13 mouse cellular contexts compared by ENCODE assay signal in the genomic region with DNA sequence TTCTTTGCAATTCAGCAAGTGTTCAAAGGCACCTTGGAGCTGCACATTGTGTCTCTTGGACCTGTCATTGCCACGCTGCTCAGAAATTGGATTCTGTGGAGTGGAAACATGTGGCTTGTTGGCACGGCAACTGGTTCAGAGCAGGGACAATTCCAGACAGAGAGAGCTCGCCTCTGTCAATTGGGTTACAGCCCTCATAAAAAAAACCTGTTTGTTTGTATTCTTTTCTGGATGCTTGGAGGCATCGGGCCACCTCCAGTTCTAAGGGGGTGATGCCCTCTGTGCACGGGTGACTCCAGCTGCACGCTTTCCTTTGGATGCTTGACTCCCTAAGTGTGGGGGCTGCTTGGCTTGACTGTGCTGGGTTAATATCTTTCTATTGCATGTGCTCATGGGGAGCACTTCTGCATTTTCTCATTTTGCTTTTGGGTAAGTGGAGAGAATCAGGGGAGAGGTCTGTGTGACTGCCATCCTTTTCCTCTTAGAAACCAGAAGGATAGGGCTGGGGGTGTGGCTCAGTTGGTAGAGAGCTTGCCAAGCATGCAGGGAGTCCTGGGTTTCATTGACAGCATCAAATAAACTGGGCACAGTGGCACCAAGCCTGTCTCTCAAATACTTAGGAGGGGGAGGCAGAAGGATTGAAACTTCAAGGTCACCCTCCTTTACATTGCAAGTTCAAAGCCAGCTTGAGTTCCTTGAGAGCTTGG.
DNase-seq lines count a peak whose midpoint lies in the region; ATAC-seq and TF ChIP-seq lines count a peak whose summit lies in the region.
"Had no signal": no experiment of that assay in that cellular context is flagged by ENCODE, and none has a peak within 500 bp of the region (broad histone marks: within the 10 kb centered on the region; RNA-seq: fewer than 3 reads in every experiment).

No protein-coding gene starts in this region.

- H3K4me2 ChIP-seq in kidney, postnatal 0 days (ENCODE audit: low read length): no peak overlapping the region
- H3K4me2 ChIP-seq in neural tube, embryonic 11.5 days (ENCODE audit: low read depth): no peak overlapping the region
- H3K4me2 ChIP-seq in neural tube, embryonic 15.5 days: no peak overlapping the region
- no peak overlapping the region for H3K4me2 ChIP-seq in midbrain, postnatal 0 days (ENCODE audit: low read depth, low read length, poor library complexity, severe bottlenecking)
- H3K4me2 ChIP-seq: embryonic facial prominence, embryonic 15.5 days; hindbrain, embryonic 13.5 days; limb, embryonic 13.5 days; stomach, embryonic 15.5 days had no signal

- H3K4me1 ChIP-seq in kidney, postnatal 0 days (replicated peaks; ENCODE audit: insufficient read depth, low read length): no peaks in the 10 kb centered on the region
- no peaks in the 10 kb centered on the region for H3K4me1 ChIP-seq in neural tube, embryonic 11.5 days (ENCODE audit: control insufficient read depth, insufficient read depth, low read length)
- H3K4me1 ChIP-seq in neural tube, embryonic 15.5 days: peaks cover 5% of the 10 kb centered on the region; the same call in 1 of the 2 replicates
- no peaks in the 10 kb centered on the region for H3K4me1 ChIP-seq in midbrain, postnatal 0 days (ENCODE audit: insufficient read depth, low read length)
- H3K4me1 ChIP-seq: limb, embryonic 13.5 days; megakaryocyte, embryonic 14.5 days; stomach, embryonic 15.5 days had no signal

- H3K36me3 ChIP-seq in kidney, postnatal 0 days (ENCODE audit: insufficient read depth, low read length): no peaks in the 10 kb centered on the region
- no peaks in the 10 kb centered on the region for H3K36me3 ChIP-seq in neural tube, embryonic 11.5 days (ENCODE audit: control insufficient read depth, insufficient read depth, low read length)
- no peaks in the 10 kb centered on the region for H3K36me3 ChIP-seq in neural tube, embryonic 15.5 days
- no peaks in the 10 kb centered on the region for H3K36me3 ChIP-seq in midbrain, postnatal 0 days (ENCODE audit: insufficient read depth, low read length)
- H3K36me3 ChIP-seq: embryonic facial prominence, embryonic 15.5 days; hindbrain, embryonic 13.5 days; limb, embryonic 13.5 days; stomach, embryonic 15.5 days had no signal

- H3K27ac ChIP-seq in kidney, postnatal 0 days: no peak overlapping the region
- H3K27ac ChIP-seq in neural tube, embryonic 11.5 days (ENCODE audit: low read depth, low read length): no peak overlapping the region
- no peak overlapping the region for H3K27ac ChIP-seq in neural tube, embryonic 15.5 days (replicated peaks)
- H3K27ac ChIP-seq in midbrain, postnatal 0 days (ENCODE audit: low read depth, low read length): no peak overlapping the region
- H3K27ac ChIP-seq: embryonic facial prominence, embryonic 15.5 days; hindbrain, embryonic 13.5 days; limb, embryonic 13.5 days; stomach, embryonic 15.5 days had no signal

- WGBS in kidney, postnatal 0 days: 15% methylated on average over 6 of the region's 6 CpGs
- WGBS in neural tube, embryonic 11.5 days: 21% methylated on average over 6 of the region's 6 CpGs
- 15% methylated on average over 6 of the region's 6 CpGs for WGBS in neural tube, embryonic 15.5 days
- WGBS in midbrain, postnatal 0 days: 15% methylated on average over 6 of the region's 6 CpGs

- peak; percentile 8 for DNase-seq in cerebellum, adult 11-12 months
- no peak for DNase-seq in cerebellum, adult 9-10 months
- peak; percentile 68 for DNase-seq in kidney, postnatal 0 days (ENCODE audit: low spot score)
- no peak for DNase-seq in kidney, adult 9 months
- peak; percentile 23 for DNase-seq in neural tube, embryonic 11.5 days (ENCODE audit: low spot score)
- peak; percentile 65 for DNase-seq in midbrain, postnatal 0 days (ENCODE audit: low spot score)
- DNase-seq in T-cell, adult 2 months (ENCODE audit: low spot score): no peak

- ATAC-seq in kidney, postnatal 0 days (replicated peaks; ENCODE audit: low FRiP score, low read depth): no peak
- ATAC-seq in neural tube, embryonic 11.5 days (ENCODE audit: insufficient read depth, low FRiP score, low TSS enrichment): no peak
- ATAC-seq in neural tube, embryonic 15.5 days (ENCODE audit: low FRiP score): no peak
- no peak for ATAC-seq in midbrain, postnatal 0 days (ENCODE audit: low FRiP score)

- H3K9me3 ChIP-seq in kidney, postnatal 0 days (replicated peaks; ENCODE audit: low read length): no peaks in the 10 kb centered on the region
- H3K9me3 ChIP-seq in neural tube, embryonic 11.5 days (ENCODE audit: control insufficient read depth, low read length): no peaks in the 10 kb centered on the region
- H3K9me3 ChIP-seq in neural tube, embryonic 15.5 days (replicated peaks): no peaks in the 10 kb centered on the region
- no peaks in the 10 kb centered on the region for H3K9me3 ChIP-seq in midbrain, postnatal 0 days (ENCODE audit: low read length)
- H3K9me3 ChIP-seq: embryonic facial prominence, embryonic 15.5 days; hindbrain, embryonic 13.5 days; limb, embryonic 13.5 days; stomach, embryonic 15.5 days had no signal

- H3K9ac ChIP-seq in kidney, postnatal 0 days (ENCODE audit: low read depth, low read length): no peak overlapping the region
- H3K9ac ChIP-seq in neural tube, embryonic 11.5 days (ENCODE audit: low read length): no peak overlapping the region
- H3K9ac ChIP-seq in neural tube, embryonic 15.5 days (replicated peaks): no peak overlapping the region
- H3K9ac ChIP-seq in midbrain, postnatal 0 days (replicated peaks; ENCODE audit: low read length, poor library complexity, severe bottlenecking): no peak overlapping the region
- H3K9ac ChIP-seq: embryonic facial prominence, embryonic 15.5 days; hindbrain, embryonic 13.5 days; limb, embryonic 13.5 days; stomach, embryonic 15.5 days had no signal

- TF ChIP-seq CTCF in kidney, postnatal 0 days (IDR thresholded peaks at IDR 0.05; ENCODE audit: low read depth): no peak
- TF ChIP-seq CTCF in midbrain, postnatal 0 days (IDR thresholded peaks at IDR 0.05): no peak

- H3K27me3 ChIP-seq in kidney, postnatal 0 days (ENCODE audit: insufficient read depth, low read length): no peaks in the 10 kb centered on the region
- H3K27me3 ChIP-seq in neural tube, embryonic 11.5 days (ENCODE audit: control insufficient read depth, insufficient read depth, low read length): no peaks in the 10 kb centered on the region
- no peaks in the 10 kb centered on the region for H3K27me3 ChIP-seq in neural tube, embryonic 15.5 days (replicated peaks)
- H3K27me3 ChIP-seq in midbrain, postnatal 0 days (ENCODE audit: insufficient read depth, low read length): no peaks in the 10 kb centered on the region
- H3K27me3 ChIP-seq: embryonic facial prominence, embryonic 15.5 days; hindbrain, embryonic 13.5 days; megakaryocyte, embryonic 14.5 days; stomach, embryonic 15.5 days had no signal

- H3K4me3 ChIP-seq in kidney, postnatal 0 days (replicated peaks; ENCODE audit: low read depth, low read length): no peak overlapping the region
- no peak overlapping the region for H3K4me3 ChIP-seq in neural tube, embryonic 11.5 days (ENCODE audit: low read depth, low read length)
- H3K4me3 ChIP-seq in neural tube, embryonic 15.5 days (replicated peaks): no peak overlapping the region
- no peak overlapping the region for H3K4me3 ChIP-seq in midbrain, postnatal 0 days (ENCODE audit: low read depth, low read length)
- H3K4me3 ChIP-seq: embryonic facial prominence, embryonic 15.5 days; hindbrain, embryonic 13.5 days; limb, embryonic 13.5 days; stomach, embryonic 15.5 days had no signal

Comparison
In these comparisons a context has a peak if more than half of its experiments do, and no peak if none do; other contexts are left out.
1. DNase-seq: peak in cerebellum, adult 11-12 months (single experiment), kidney, postnatal 0 days (single experiment), neural tube, embryonic 11.5 days (single experiment) and midbrain, postnatal 0 days (single experiment); none in cerebellum, adult 9-10 months (single experiment), kidney, adult 9 months (single experiment) and T-cell, adult 2 months (single experiment).